12 mouse cellular contexts compared by ENCODE assay signal in genomic region chr4:62367586-62367985, GRCm38 (mm10). TPM values are rescaled to one million over a fixed set of nuclear protein-coding genes. Genes with fewer than 3 reads are reported as not detected.
A peak's percentile ranks its signal among the peaks of the same experiment; 100 is the strongest.
DNase-seq lines count a peak whose midpoint lies in the region; ATAC-seq and TF ChIP-seq lines count a peak whose summit lies in the region.
"Had no signal": no experiment of that assay in that cellular context is flagged by ENCODE, and none has a peak within 500 bp of the region (broad histone marks: within the 10 kb centered on the region; RNA-seq: fewer than 3 reads in every experiment).

No protein-coding gene starts in this region.

- peak overlapping the region; percentile 71 for H3K27ac ChIP-seq in liver, postnatal 0 days (ENCODE audit: low read depth)
- H3K27ac ChIP-seq in stomach, postnatal 0 days (replicated peaks): peak overlapping the region; percentile 31; the same call in 1 of the 2 replicates

- H3K9me3 ChIP-seq in liver, postnatal 0 days (ENCODE audit: low read length): no peaks in the 10 kb centered on the region
- H3K9me3 ChIP-seq in stomach, postnatal 0 days (ENCODE audit: control insufficient read depth, low read length): no peaks in the 10 kb centered on the region

- H3K4me2 ChIP-seq in liver, postnatal 0 days (ENCODE audit: low read depth, low read length): peak overlapping the region; percentile 54
- no peak overlapping the region for H3K4me2 ChIP-seq in stomach, postnatal 0 days (replicated peaks; ENCODE audit: low read depth)

- H3K9ac ChIP-seq in liver, postnatal 0 days (replicated peaks): peak overlapping the region; percentile 42; the same call in 1 of the 2 replicates
- H3K9ac ChIP-seq in stomach, postnatal 0 days (ENCODE audit: low read length): no peak overlapping the region

- no peak overlapping the region for H3K4me3 ChIP-seq in liver, postnatal 0 days (ENCODE audit: low read depth, low read length)
- H3K4me3 ChIP-seq in stomach, postnatal 0 days (ENCODE audit: low read depth, low read length): no peak overlapping the region

- no peaks in the 10 kb centered on the region for H3K27me3 ChIP-seq in liver, postnatal 0 days (ENCODE audit: insufficient read depth, low read length)
- no peaks in the 10 kb centered on the region for H3K27me3 ChIP-seq in stomach, postnatal 0 days (ENCODE audit: control insufficient read depth, insufficient read depth, low read length)

- peaks cover 56% of the 10 kb centered on the region for H3K4me1 ChIP-seq in liver, postnatal 0 days (ENCODE audit: insufficient read depth)
- H3K4me1 ChIP-seq in stomach, postnatal 0 days (replicated peaks; ENCODE audit: control insufficient read depth, insufficient read depth): no peaks in the 10 kb centered on the region

- DNase-seq in kidney, adult 11 months: peak; percentile 36
- DNase-seq in kidney, postnatal 10 days: no peak
- peak; percentile 33 for DNase-seq in lung, postnatal 25 days (ENCODE audit: low spot score)
- DNase-seq in lung, postnatal 10 days: no peak
- DNase-seq in liver, postnatal 0 days: no peak
- no peak for DNase-seq in stomach, postnatal 0 days (ENCODE audit: low spot score)
- DNase-seq in gastrocnemius, postnatal 36 days: no peak
- DNase-seq in right cerebral cortex, adult 2 months (ENCODE audit: low spot score in 2 of 2): no peak
- DNase-seq: embryo, embryonic 11 days; heart, postnatal 14 days; layer of hippocampus, adult 9-11 months; spleen, adult 18-20 months had no signal

- no peaks in the 10 kb centered on the region for H3K36me3 ChIP-seq in liver, postnatal 0 days (replicated peaks; ENCODE audit: insufficient read depth, low read length)
- no peaks in the 10 kb centered on the region; the same call in 1 of the 2 replicates for H3K36me3 ChIP-seq in stomach, postnatal 0 days (ENCODE audit: control insufficient read depth, insufficient read depth, low read length)

- ATAC-seq in liver, postnatal 0 days: peak; percentile 41; the same call in 1 of the 2 replicates
- peak; percentile 67; the same call in 1 of the 2 replicates for ATAC-seq in stomach, postnatal 0 days (ENCODE audit: low FRiP score, low TSS enrichment)

- TF ChIP-seq CTCF in liver, postnatal 0 days (IDR thresholded peaks at IDR 0.05; ENCODE audit: low read depth): no peak
- TF ChIP-seq CTCF in stomach, postnatal 0 days (IDR thresholded peaks at IDR 0.05; ENCODE audit: low read depth): no peak

- intact Hi-C loops in gastrocnemius, postnatal 36 days (cut with DNase I): no loop called here

- TF ChIP-seq EP300 in liver, postnatal 0 days (IDR thresholded peaks at IDR 0.05; ENCODE audit: low read depth): no peak
- TF ChIP-seq EP300 in stomach, postnatal 0 days (optimal IDR thresholded peaks at IDR 0.05): no peak

- WGBS in liver, postnatal 0 days (ENCODE audit: insufficient replicate concordance): 32% methylated on average over 6 of the region's 6 CpGs
- 61% methylated on average over 6 of the region's 6 CpGs for WGBS in stomach, postnatal 0 days

RNA-seq across cellular contexts. Expression of gene Slc31a1, which starts 7.1 kb away (rescaled TPM):
- polyA plus RNA-seq in liver, postnatal 0 days (2015; fragmentation: Nextera tagmentation; extraction: Ambion mirVana): 50.9 and 54.3 TPM in 2 replicates
- polyA plus RNA-seq in stomach, postnatal 0 days (2015; fragmentation: Nextera tagmentation; extraction: Ambion mirVana): 51.4 and 55.0 TPM in 2 replicates
- total RNA-seq in gastrocnemius, postnatal 36 days (2021): 10 to 100 TPM; 10.2 to 10.3 TPM

RNA-seq across cellular contexts. Expression of gene Fkbp15, which starts 7.2 kb away (rescaled TPM):
- polyA plus RNA-seq in liver, postnatal 0 days (2015; fragmentation: Nextera tagmentation; extraction: Ambion mirVana): 11.7 and 13.3 TPM in 2 replicates
- 15.0 and 16.2 TPM in 2 replicates for polyA plus RNA-seq in stomach, postnatal 0 days (2015; fragmentation: Nextera tagmentation; extraction: Ambion mirVana)
- total RNA-seq in gastrocnemius, postnatal 36 days (2021): 10 to 100 TPM; 11.4 to 11.6 TPM

RNA-seq across cellular contexts. Expression of gene Cdc26, which starts 40.9 kb away (rescaled TPM):
- 45.5 and 50.7 TPM in 2 replicates for polyA plus RNA-seq in liver, postnatal 0 days (2015; fragmentation: Nextera tagmentation; extraction: Ambion mirVana)
- 83.6 and 91.5 TPM in 2 replicates for polyA plus RNA-seq in stomach, postnatal 0 days (2015; fragmentation: Nextera tagmentation; extraction: Ambion mirVana)
- 10 to 100 TPM; 40.2 to 45.3 TPM for total RNA-seq in gastrocnemius, postnatal 36 days (2021)

RNA-seq across cellular contexts. Expression of gene Prpf4, which starts 41.0 kb away (rescaled TPM):
- polyA plus RNA-seq in liver, postnatal 0 days (2015; fragmentation: Nextera tagmentation; extraction: Ambion mirVana): 5.5 and 6.2 TPM in 2 replicates
- 7.5 and 7.6 TPM in 2 replicates for polyA plus RNA-seq in stomach, postnatal 0 days (2015; fragmentation: Nextera tagmentation; extraction: Ambion mirVana)
- 10 to 100 TPM; 13.3 to 16.1 TPM for total RNA-seq in gastrocnemius, postnatal 36 days (2021)

Comparison
In these comparisons a context has a peak if more than half of its experiments do, and no peak if none do; other contexts are left out.
1. DNase-seq: peak in kidney, adult 11 months (single experiment) and lung, postnatal 25 days (single experiment); none in kidney, postnatal 10 days (single experiment), lung, postnatal 10 days (single experiment), liver, postnatal 0 days (single experiment), stomach, postnatal 0 days (single experiment), gastrocnemius, postnatal 36 days (0 of 2) and right cerebral cortex, adult 2 months (0 of 2).